Mouse (Mus musculus): ENCODE data around the gene Cdk4. TPM values are rescaled to one million over a fixed set of nuclear protein-coding genes. Genes with fewer than 3 reads are reported as not detected.
"Not testable (repeated sequence)": the region's sequence is repeated elsewhere in the genome, so short reads cannot be mapped to it uniquely, and the experiment has no call there.

The Cdk4 gene
- total RNA-seq, 2 experiments from 2014 or later, result 211 to 221 TPM

GRCm38 (mm10) chr10:127056490-127056889 lies 6.8 kb upstream of the Cdk4 start:
- DNase-seq, result no peak
- intact Hi-C loops (cut with DNase I), result no loop called here

- peak; percentile 86 for DNase-seq
- intact Hi-C loops (cut with DNase I), result no loop called here
Measured at GRCm38 (mm10) chr10:127058161-127058560, 5.2 kb upstream of the Cdk4 start.

DNA sequence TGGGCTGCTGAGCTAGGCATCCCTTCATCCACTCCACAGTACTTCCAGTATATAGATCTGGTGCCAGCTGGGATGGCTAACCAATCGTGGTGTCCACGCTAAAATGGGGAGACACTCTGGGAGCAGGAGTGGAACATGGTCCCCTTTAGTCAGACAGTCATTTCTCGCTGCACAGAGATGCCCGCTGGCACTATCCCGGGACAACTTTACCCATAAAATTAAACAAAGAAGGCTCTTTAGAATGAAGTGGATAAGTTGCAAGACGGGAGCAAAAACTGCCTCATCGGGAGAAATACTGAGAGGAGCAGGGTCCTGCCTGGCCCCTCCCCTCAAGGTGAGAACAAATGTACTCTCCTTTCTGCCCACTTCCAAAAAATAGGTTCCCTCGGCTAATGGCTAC lies 4.6 kb upstream of the Cdk4 start:
- DNase-seq, result no peak
- intact Hi-C loops (cut with DNase I), result no loop called here

GRCm38 (mm10) chr10:127059174-127059967 lies 4.0 kb upstream of the Cdk4 start:
- intact Hi-C loops (cut with DNase I), result no loop called here
- DNase-seq, result peak; percentile 57

DNA sequence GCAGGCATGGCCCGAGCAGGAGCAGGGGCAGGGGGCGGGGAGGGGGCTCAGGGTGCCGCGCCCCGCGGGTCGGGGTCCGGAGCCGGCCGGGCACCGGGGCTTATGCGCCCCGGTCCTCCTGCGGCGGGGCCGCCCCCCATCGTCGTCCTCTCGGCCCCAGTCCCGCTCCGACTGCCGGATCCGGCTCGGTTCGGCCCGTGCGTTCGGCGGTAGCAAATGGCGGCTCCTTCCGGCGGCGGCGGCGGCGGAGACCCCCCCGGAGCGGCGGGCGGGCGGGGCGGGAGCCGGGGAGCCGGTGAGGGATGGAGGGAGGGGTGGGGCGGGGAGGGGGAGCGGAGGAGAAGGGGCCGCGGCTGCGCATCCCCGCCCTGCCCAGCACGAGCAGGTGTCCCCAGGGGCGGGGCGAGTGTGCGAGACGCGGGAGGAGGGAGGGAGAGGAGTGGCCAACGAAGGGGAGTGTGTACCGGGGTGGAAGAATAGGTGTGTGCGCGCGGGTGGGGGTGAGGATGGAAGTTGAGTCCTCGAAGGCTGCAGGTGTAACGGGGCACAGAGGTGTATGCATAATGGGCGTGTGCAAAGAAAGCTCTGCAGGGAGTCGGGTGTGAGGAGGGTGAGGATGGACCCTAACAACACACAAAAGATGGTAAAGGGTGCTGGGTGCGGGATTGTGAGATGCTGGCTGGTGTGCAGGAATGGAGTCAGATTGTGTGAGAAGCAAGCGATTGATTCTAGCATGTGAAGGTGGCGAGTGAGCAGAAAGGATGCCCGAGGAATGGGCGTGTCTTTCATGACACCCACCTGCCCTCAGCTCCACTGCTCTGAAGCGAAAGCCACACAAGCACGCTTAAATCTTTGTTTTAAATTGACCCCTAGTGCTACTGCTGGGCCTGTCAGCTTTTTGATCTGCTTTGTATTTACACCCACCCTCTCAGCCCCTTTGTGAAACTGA lies 3.1 kb upstream of the Cdk4 start, which contains the start of gene March9:
TSS of gene March9 (minus strand) at position 217 of the 949 bp plus-strand sequence.
- peak; percentile 84 for DNase-seq
- intact Hi-C loops (cut with DNase I), result no loop called here

GRCm38 (mm10) chr10:127061085-127061484 lies 2.2 kb upstream of the Cdk4 start:
- no peak for DNase-seq
- intact Hi-C loops (cut with DNase I), result no loop called here

- intact Hi-C loops (cut with DNase I), result no loop called here
Measured at GRCm38 (mm10) chr10:127061513-127061912, 1.8 kb upstream of the Cdk4 start.

DNA sequence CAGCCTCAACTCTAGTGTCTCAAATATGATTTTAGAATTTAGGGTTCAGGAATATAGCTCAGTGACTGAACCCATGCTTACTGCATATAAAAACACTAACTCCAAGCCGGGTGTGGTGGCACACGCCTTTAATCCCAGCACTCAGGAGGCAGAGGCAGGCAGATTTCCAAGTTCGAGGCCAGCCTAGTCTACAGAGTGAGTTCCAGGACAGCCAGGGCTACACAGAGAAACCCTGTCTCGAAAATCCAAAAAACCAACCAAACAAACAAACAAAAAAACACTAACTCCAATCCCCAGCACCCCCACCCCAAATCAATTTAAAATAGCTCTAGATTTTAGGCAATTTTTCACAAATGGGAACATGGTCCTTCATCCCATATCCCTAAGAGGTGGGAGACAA lies 1.2 kb upstream of the Cdk4 start:
- DNase-seq; intact Hi-C loops (cut with DNase I): not testable (repeated sequence)

More at GRCm38 (mm10) chr10:127061513-127061912, 1.8 kb upstream of the Cdk4 start:
- DNase-seq, result no peak

GRCm38 (mm10) chr10:127062503-127062902 lies 831 bp upstream of the Cdk4 start:
- DNase-seq, result no peak
- intact Hi-C loops (cut with DNase I), result no loop called here

- intact Hi-C loops (cut with DNase I), result no loop called here
- peak; percentile 32 for DNase-seq
Measured at GRCm38 (mm10) chr10:127063913-127064870, 858 bp downstream of the Cdk4 start.

GRCm38 (mm10) chr10:127065981-127066380 lies 2.6 kb downstream of the Cdk4 start:
- DNase-seq, result no peak
- intact Hi-C loops (cut with DNase I), result no loop called here

DNA sequence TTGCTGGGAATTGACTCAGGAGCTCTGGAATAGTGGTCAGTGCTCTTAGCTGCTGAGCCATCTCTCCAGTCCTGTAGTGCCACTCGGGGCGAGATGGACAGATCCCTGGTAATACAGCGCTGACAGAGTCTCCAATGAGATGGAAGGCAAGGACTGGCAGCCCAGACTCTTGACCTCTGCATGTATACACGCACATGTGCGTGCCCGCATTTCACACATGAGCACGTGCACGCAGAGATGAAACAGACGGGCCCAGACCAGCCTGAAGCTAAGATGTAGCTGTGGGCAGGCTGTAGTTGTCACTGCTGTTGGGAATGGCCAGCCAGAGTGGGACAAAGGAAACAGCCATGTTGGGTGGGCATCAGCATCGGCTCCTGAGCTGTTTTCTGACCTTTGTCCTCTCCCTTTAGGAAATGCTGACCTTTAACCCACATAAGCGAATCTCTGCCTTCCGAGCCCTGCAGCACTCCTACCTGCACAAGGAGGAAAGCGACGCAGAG lies 3.2 kb downstream of the Cdk4 start:
- intact Hi-C loops (cut with DNase I), result no loop called here
- no peak for DNase-seq

- DNase-seq, result no peak
Measured at GRCm38 (mm10) chr10:127068360-127069038, 5.2 kb downstream of the Cdk4 start.

DNA sequence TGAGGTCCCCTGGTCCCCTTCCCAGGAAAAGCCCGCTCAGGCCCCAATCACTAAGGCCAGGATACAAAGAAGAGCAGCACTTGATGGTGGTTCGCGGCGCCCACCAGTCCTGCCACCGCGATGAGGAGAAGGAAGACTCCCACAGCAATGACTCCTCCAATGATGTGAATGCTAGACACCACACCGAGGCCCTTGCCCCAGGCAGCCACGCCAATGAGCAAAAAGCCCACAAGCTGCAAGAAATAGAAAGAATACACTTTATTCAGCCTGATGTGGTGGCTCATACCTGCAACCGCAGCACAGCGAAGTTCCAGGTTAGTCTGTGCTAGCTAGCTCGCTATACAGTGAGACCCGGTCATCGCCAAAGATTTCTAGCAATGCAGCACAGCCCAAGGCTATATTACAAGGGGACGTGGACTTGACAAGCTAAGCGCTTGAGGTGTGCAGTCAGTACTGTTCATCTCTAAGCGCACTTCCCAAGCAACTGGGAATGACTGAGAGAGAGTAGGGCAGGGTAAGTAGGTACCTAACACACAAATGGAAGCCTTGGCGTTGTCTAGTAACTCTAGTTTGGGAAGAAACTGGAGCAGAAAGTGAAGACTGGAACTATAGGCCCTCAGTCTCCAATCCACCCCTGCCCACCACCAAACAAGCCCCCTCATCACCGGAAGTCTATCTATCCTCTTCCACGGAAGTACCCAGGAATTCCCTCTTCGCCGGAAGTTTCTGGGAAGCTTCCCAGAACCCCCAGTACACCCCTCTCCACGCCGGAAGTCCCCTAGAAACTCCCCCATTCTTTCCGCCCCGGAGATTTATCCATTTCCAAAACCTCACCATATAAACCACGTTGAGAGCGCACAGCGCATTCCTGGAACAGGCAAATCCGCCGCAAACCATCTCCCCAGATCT lies 6.2 kb downstream of the Cdk4 start:
- peak; percentile 66 for DNase-seq
- intact Hi-C loops (cut with DNase I), result no loop called here

More at GRCm38 (mm10) chr10:127068360-127069038, 5.2 kb downstream of the Cdk4 start:
- intact Hi-C loops (cut with DNase I), result no loop called here

DNA sequence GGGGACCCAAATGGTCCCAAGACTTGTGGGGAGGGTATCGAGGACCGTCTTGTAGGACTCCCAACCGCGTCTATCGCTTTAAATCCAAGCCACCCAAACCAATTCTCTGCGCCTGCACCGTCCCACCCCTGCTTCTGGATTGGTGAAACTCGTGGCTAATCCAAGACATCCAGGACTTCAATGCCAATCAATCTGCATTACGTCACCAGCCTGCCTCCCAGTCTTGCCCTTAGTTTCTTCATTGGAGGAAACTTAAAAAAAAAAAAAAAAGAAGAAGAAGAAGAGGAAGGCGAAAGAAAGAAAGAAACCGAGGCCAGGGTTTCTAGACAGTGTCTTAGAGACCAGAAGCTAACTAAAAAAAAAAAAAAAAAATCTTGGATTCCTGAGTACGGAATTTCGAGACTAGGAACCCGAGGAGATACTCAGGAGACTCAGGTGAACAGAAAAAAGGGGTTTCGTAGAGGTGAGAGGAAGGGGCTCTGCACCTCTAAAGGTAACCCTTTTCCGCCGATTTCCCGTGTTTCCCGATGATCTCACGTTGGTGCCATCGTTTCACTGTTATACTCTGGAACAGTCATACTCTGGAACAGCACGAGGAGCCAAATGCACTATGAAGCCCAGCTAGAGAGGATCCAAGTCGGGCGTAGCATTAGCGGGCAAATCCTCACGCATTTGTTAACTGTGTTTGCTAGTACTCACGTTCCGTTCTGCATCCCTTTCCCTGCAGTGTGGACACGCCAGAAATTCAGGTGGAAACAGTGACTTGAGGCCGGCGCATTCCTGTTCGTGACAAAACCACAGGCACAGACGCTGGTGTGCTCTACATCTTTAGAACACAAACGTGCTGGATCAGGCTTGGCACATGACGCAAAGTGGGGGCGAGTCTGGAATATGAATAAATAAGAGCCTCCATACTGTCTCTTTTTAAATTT lies 7.1 kb downstream of the Cdk4 start, which contains the start of gene Tspan31:
TSS of gene Tspan31 (minus strand) at position 75 of the 932 bp plus-strand sequence.
- intact Hi-C loops (cut with DNase I), result no loop called here
- DNase-seq, result peak; percentile 89

DNA sequence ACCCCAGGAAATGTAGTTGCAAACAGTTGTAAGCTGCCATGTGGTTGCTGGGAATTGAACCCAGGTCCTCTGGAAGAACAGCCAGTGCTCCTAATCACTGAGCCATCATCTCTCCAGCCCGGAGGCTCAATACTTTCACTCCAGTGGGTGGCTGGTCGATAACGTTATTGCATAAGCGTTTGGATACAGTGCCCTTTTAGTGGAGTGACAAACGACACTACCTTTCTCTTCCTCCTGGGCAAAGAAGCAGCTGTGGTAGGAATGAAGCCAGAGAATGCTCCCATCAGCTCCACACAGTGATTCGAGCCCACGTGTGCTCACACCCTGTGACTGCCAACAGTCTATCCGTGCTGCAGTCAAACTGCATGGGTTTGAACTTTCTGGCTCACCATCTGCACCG lies 7.9 kb downstream of the Cdk4 start:
- intact Hi-C loops (cut with DNase I), result no loop called here
- DNase-seq, result no peak

DNA sequence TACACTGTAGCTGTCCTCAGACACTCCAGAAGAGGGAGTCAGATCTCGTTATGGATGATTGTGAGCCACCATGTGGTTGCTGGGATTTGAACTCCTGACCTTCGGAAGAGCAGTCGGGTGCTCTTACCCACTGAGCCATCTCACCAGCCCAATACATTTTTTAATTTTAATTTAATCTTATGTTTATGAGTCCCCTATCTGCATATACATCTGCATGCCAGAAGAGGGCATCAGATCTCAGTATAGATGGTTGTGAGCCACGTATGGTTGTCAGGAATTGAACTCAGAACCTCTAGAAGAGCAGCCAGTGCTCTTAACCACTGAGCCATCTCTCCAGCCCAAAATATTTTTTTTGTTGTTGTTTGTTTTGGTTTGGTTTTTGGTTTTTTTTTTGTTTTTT lies 8.9 kb downstream of the Cdk4 start:
- intact Hi-C loops (cut with DNase I); DNase-seq: not testable (repeated sequence)
